Mouse (Mus musculus) megakaryocyte, embryonic 14.5 days (primary cell): ENCODE measurements around the gene Mrpl34. TPM values are rescaled to one million over a fixed set of nuclear protein-coding genes. Genes with fewer than 3 reads are reported as not detected.
A peak's percentile ranks its signal among the peaks of the same experiment; 100 is the strongest.

Source experiments
- H3K27me3 ChIP-seq: replicated peaks from 2 replicates; pipeline ENCODE3; 2012; ENCODE audit warnings: inconsistent platforms
- H3K36me3 ChIP-seq: replicated peaks from 2 replicates; pipeline ENCODE3; 2012; ENCODE audit warnings: low read length, inconsistent platforms, mixed read lengths
- H3K4me1 ChIP-seq: 2 replicates; pipeline ENCODE4 v1.6.1; 2012; ENCODE audit warnings: inconsistent platforms
- H3K4me3 ChIP-seq: replicated peaks from 2 replicates; pipeline ENCODE3; 2012; ENCODE audit warnings: moderate library complexity, mild to moderate bottlenecking, inconsistent platforms
- H3K9me3 ChIP-seq: 2 replicates; pipeline ENCODE4 v1.6.1; 2012; ENCODE audit warnings: inconsistent platforms
- FLI1 ChIP-seq: IDR thresholded peaks from 2 replicates; pipeline ENCODE4 v1.6.1; 2012; ENCODE audit warnings: low read length, inconsistent platforms, mixed read lengths
- GATA1 ChIP-seq: IDR thresholded peaks from 3 replicates; pipeline ENCODE4 v1.6.1; 2012; ENCODE audit warnings: mixed read lengths, low read length, inconsistent platforms, borderline replicate concordance
- polyA plus RNA-seq: library from polyadenylated mRNA; stranded (reverse); fragments of >175 nt; gene quantifications from 2 replicates; pipeline ENCODE4 v1.2.3, GENCODE M21; 2012; ENCODE audit warnings: low replicate concordance; ENCODE audit not compliant: insufficient read depth

Mrpl34 gene
- polyA plus RNA-seq, 1 experiment, result 242 TPM

DNA sequence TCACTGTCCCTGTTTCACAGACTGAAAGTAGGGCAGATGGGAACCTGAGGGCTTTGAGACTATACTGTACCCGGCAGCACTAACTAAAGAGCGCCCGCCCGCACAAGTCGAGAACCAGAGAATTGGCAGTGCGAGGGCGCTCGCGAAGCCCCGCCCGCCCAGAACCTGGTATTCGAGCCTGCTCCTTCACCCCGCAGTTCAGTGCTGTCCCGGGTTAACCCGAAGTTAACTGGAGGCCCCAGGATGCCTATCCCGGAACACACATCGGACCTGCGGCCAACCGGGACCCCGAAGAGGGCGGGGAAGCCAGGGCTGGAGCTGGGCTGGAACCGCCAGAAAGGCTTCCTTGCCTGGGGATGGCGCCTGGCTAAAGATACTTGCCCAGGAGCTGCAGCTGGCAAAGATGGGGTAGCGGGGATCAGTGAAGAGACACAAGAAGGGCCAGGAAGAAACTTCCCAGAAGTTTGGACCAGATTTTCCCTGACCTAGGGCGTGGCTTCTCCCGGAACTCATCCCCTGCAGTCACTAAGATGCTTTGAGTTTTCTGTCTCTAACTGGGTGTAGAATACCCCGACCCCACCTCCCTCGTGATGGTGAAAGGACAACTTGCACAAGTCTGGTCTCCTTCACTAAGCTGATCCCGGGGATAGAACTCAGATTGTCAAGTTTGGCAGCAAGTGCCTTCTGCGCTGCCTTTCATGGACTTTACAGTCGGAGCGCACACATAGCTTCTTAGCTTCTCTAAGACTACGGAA, 23.1 kb downstream of the Mrpl34 start, which contains the start of gene Gtpbp3:
Gene Gtpbp3, plus strand, starts transcription at position 413 of the 755 bp plus-strand sequence.
- peaks cover 61% of the 10 kb centered on the region for H3K4me1 ChIP-seq
- H3K9me3 ChIP-seq, result no peaks in the 10 kb centered on the region
- H3K4me3 ChIP-seq, result peak within 1 kb of the TSS; percentile 93
- peaks cover 33% of the 10 kb centered on the region for H3K36me3 ChIP-seq
- peaks cover 13% of the 10 kb centered on the region for H3K27me3 ChIP-seq
- TF ChIP-seq GATA1 (no peak), FLI1 (no peak)

DNA sequence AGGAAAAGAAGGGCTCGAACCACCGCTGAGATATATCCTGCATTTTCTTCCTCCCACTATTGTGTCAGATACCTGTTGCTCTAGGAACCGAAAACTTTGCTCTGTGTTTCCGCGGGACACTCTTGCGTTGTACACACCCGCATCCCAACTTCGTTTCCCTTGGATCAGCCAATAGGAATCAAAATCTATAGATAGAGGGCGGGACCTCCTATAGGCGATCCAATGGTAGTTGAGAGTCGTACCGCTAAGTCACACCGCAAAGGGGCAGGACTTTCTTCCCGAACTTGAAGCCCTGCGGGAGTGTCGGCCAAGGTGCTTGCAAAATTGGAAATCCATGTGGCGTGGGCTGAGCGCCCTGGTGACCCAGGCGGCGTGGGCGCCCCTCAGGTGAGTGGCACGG, 23.7 kb downstream of the Mrpl34 start:
- Histone ChIP-seq H3K4me1 (peaks cover 55% of the 10 kb centered on the region), H3K4me3 (peak overlapping the region; percentile 93), H3K9me3 (no peaks in the 10 kb centered on the region), H3K36me3 (peaks cover 37% of the 10 kb centered on the region), H3K27me3 (peaks cover 13% of the 10 kb centered on the region)
- TF ChIP-seq FLI1, result no peak

DNA sequence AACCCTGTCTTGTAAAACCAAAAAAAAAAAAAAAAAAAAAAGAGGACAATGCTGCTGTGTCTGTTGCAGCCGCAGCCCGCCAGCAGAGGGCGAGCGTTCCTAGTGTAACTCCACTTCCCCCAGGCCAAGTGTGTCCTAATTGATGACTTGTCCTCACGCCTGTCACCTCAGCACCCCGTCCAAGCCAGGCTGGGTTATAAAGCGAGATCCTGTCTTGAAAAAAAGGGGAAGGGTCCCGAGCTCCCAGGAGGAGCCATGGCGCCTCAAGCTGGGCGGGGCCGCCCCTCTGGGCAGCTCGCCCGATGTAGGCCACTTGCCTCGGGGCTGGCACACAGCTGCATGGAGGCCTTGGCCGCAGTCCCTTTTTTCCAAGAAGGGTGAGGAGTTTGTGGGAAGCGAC, 30.3 kb downstream of the Mrpl34 start:
- no peaks in the 10 kb centered on the region for H3K27me3 ChIP-seq
- no peaks in the 10 kb centered on the region for H3K9me3 ChIP-seq
- peaks cover 56% of the 10 kb centered on the region for H3K36me3 ChIP-seq
- no peak overlapping the region for H3K4me3 ChIP-seq
- peaks cover 51% of the 10 kb centered on the region for H3K4me1 ChIP-seq
- TF ChIP-seq GATA1 (no peak), FLI1 (no peak)

DNA sequence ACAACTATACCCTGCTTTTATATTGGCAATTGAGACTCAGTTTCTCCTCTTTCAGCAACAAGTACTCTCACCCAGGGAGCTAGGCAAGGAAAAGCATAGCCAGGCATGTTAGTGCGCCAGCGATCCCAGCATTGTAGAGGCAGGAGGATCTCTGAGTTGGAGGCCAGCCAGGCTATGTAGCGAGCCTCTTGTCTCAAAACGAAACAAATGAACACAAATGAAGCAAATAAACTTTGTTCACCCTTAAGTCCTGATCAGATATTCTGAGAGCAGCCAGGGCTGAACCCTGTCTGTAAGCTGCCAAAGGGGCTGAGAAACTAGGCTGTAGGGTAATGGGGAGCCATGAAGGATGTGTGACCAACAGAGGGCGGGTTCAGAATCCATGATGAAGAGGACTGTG, 31.1 kb downstream of the Mrpl34 start:
- Histone ChIP-seq H3K36me3 (peaks cover 48% of the 10 kb centered on the region), H3K4me1 (peaks cover 54% of the 10 kb centered on the region), H3K4me3 (no peak overlapping the region), H3K27me3 (no peaks in the 10 kb centered on the region), H3K9me3 (no peaks in the 10 kb centered on the region)
- TF ChIP-seq GATA1 (no peak), FLI1 (no peak)

DNA sequence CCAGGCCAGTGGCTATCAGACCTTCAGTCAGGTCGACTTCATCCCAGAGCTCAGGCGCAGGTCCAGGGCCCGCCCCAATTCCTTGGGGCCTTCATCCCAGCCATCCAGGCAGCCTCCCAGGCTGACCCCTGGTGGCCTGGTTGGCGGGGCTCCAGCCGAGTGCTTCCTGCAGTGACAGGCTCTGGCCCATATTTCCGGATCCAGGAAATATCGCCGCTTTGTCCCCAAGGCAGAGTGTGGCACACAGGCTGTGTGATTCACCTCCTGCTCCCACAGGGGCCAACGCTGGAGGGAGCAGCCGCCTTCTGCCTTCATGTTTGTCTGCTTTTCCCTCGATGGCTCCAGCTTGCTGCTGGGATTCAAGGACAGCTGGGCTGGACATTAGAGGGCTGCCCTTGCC, 31.7 kb downstream of the Mrpl34 start:
- TF ChIP-seq GATA1 (no peak), FLI1 (no peak)
- Histone ChIP-seq H3K4me3 (no peak overlapping the region), H3K4me1 (peaks cover 57% of the 10 kb centered on the region), H3K36me3 (peaks cover 42% of the 10 kb centered on the region), H3K27me3 (no peaks in the 10 kb centered on the region), H3K9me3 (no peaks in the 10 kb centered on the region)

DNA sequence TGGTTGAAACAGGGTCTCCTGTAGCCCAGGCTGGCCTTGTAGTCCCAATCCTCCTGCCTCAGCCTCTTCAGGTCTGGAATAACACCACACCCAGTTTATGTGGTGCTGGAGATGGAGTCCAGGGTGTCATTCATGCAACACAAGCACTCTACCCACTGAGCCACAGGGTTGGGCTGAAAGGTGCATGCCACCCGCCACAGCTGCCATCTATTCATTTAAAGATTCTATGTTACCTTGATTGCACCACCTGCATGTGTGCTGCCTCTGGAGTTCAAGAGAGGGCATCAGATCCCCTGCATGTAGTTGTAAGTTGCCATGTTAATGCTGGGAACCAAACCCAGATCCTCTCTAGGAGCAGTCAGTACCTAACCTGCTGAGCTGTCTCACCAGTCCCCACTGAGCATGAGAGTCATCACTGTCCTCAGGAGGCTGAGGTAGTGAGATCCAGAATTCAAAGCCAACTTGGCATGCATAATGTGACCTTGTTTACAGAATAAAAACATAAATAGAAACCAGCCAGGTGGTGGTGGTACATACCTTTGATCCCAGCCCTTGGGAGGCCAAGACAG, 32.4 kb downstream of the Mrpl34 start:
- H3K36me3 ChIP-seq, result peaks cover 35% of the 10 kb centered on the region
- H3K4me1 ChIP-seq, result peaks cover 58% of the 10 kb centered on the region
- no peak overlapping the region for H3K4me3 ChIP-seq
- TF ChIP-seq GATA1 (no peak), FLI1 (no peak)
- H3K9me3 ChIP-seq, result no peaks in the 10 kb centered on the region
- H3K27me3 ChIP-seq, result peaks cover under 1% of the 10 kb centered on the region

DNA sequence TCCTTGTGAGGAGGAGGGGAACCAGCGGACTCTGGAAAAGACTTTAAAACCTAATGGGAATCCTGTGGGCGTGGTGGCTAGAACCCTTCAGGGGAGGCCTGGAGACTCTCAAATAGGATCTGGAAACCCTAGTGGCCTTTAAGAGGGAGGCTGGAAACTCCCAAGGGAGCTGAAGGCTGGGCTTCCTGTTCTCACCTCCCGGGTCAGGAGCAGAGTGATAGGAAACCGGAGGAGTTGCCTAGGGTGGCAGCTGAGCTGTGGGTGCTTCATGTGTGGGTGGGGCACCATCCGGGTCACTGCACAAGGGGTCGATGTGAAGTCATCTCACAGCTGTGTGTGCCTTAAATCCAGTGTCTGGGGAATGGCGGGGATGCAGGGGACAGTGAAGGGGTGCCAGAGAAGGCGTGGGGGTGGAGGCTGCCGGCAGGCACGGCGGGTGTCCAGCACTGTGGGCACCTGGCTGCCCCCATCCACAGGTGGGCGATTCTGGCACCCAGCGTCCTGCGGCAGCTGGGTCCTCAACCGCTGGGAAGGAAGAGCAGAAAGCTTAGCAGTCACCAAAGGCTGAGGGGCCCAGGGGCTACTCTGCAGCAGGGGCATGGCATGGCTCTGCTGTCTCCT, 33.2 kb downstream of the Mrpl34 start:
- Histone ChIP-seq H3K36me3 (peaks cover 27% of the 10 kb centered on the region), H3K27me3 (peaks cover 5% of the 10 kb centered on the region), H3K9me3 (no peaks in the 10 kb centered on the region), H3K4me1 (peaks cover 63% of the 10 kb centered on the region), H3K4me3 (no peak overlapping the region)
- TF ChIP-seq GATA1 (no peak), FLI1 (no peak)

DNA sequence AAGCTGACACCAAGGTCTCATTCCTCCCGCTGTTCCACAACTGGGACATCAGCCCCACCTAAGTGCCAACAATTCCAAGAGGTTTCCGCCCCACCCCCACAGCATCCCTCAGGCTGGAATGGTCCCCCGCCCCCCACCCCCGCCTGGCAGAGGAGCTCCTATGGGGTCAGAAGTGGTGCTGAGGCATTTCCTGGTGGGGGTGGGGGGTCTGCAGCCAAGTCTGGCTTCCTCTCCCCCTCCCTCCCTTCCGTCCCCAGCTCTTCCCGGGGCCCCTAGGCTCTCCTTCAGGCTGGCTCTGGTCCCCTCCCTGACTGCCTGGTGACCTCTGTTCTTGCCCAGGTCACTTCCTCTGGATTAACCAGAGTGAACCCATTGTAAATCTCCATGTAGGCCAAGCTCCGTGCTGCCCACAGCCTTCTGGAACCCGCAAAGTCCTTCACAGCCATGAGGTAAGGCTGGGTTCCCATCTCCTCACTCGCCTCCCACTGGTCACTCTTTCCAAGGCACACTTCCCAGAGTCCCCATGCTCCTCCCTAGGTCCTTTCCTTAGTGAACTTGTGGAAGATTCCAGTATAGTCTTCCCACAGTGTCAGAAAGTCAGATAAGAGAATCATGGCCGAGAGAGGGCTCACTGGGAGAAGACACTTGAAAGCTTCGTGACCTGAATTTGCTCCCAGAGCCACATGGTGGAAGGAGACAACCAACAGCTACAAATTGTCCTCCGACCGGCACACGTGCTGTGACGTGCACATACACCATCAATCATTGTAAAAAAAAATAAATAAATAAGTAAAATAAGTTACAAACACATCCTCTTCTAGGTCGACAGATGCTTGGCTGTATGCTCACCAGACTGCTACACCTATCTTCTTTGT, 34.3 kb downstream of the Mrpl34 start:
- H3K9me3 ChIP-seq, result no peaks in the 10 kb centered on the region
- peaks cover 6% of the 10 kb centered on the region for H3K27me3 ChIP-seq
- H3K4me1 ChIP-seq, result peaks cover 64% of the 10 kb centered on the region
- TF ChIP-seq FLI1, result no peak
- no peak for TF ChIP-seq GATA1
- peaks cover 21% of the 10 kb centered on the region for H3K36me3 ChIP-seq
- no peak overlapping the region for H3K4me3 ChIP-seq

DNA sequence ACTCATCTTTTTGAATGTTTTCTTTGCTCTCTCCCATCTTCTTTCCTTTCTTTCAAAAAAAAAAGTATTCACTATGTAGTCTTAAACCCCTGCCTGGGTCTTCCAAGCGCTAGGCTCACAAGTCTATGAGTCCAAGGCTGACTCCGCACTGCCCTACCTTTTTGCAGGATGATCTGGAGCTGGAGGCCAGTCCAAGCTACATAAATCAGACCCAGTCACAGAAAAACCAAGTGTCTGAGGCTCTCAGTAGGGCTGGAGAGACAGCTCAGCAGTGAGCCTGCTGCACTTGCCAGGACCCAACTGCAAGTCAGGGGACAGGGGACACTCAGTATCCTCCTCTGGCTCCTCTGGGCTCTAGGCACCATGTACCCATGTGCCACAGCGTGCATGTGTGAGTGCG, 39.6 kb downstream of the Mrpl34 start:
- no peak overlapping the region for H3K4me3 ChIP-seq
- no peaks in the 10 kb centered on the region for H3K9me3 ChIP-seq
- peaks cover 55% of the 10 kb centered on the region for H3K27me3 ChIP-seq
- no peaks in the 10 kb centered on the region for H3K36me3 ChIP-seq
- no peak for TF ChIP-seq FLI1
- no peak for TF ChIP-seq GATA1
- peaks cover 56% of the 10 kb centered on the region for H3K4me1 ChIP-seq

DNA sequence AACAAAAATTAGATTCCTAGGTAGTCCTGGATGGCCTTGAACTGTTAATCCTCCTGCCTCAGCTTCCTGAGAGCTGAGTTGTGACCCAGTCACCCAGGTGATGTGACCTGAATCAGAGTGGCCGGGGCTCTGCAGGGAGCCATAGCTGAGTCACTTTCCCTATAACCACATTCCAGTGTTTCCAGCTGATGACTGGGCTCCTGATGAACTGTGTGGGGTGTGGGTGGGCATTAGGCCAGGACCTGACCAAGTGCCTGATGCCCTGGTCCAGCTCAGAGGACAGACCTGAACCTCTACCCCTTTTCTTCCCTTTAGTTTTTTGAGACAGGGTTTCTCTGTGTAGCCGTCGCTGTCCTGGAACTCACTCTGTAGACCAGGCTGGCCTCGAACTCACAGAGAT, 40.6 kb downstream of the Mrpl34 start:
- TF ChIP-seq FLI1 (no peak), GATA1 (no peak)
- peaks cover 57% of the 10 kb centered on the region for H3K4me1 ChIP-seq
- no peaks in the 10 kb centered on the region for H3K36me3 ChIP-seq
- no peak overlapping the region for H3K4me3 ChIP-seq
- no peaks in the 10 kb centered on the region for H3K9me3 ChIP-seq
- H3K27me3 ChIP-seq, result peaks cover 65% of the 10 kb centered on the region
